Mouse (Mus musculus): Measurements from ENCODE around the gene Igf1r. TPM values are rescaled to one million over a fixed set of nuclear protein-coding genes. Genes with fewer than 3 reads are reported as not detected.

Gene Igf1r
- 36.5 and 36.6 TPM in 2 replicates for polyA plus RNA-seq (2016; fragmentation: Nextera tagmentation; extraction: Ambion mirVana)

DNA sequence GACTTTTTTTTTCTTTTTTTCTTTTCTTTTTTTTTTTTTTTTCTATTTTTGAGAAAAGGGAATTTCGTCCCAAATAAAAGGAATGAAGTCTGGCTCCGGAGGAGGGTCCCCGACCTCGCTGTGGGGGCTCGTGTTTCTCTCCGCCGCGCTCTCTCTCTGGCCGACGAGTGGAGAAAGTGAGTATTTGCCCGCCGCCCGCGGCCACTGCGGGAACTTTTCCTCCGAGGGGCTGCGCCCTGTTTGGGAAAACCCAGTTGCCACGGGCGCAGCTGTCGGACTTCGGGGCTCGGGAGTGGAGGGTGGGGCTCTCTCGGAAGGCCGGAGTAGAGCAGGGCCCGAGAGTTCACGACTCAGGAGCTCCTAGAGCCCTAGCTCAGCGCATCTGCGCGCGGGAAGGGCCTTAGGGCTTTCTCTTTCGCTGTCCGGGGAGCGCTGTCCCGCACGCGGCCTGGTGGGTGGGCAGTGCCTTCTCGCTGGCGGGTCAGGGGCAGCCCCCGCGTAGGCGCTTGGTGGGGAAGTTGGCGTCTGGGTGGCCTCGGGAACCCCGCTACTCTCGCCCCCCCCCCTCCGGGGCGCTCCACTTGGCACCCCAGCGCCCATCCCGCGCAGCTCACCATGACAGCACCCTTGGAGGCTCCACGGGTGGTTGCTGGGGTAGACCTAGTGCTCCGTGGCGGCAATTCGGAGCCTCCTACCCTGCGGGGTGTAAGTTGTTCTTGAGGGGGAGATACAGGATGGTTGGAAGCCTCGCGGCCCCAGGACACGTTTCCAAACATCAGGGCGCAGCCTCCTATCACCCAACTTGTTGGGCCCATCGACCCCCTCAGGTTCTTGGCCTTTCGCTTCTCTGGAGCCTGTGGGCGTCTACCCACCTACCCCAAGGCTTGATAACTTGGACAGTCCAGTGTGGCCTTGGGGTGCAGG lies at the start of gene Igf1r:
Gene Igf1r (plus strand): TSS at position 51 of the 924 bp plus-strand sequence.
- peak within 1 kb of the TSS; percentile 99 for H3K9ac ChIP-seq
- peak within 1 kb of the TSS; percentile 97 for H3K4me3 ChIP-seq
- under 1% methylated on average over 61 of the region's 62 CpGs for whole genome bisulfite sequencing
- no peaks in the 10 kb centered on the region for H3K27me3 ChIP-seq
- no peaks in the 10 kb centered on the region for H3K9me3 ChIP-seq
- peaks cover 28% of the 10 kb centered on the region; the same call in 1 of the 2 replicates for H3K4me1 ChIP-seq
- H3K27ac ChIP-seq, result peak within 1 kb of the TSS; percentile 100
- no peak for ATAC-seq (ENCODE audit: insufficient number of reproducible peaks, insufficient read depth, low FRiP score, low TSS enrichment)
- H3K36me3 ChIP-seq, result no peaks in the 10 kb centered on the region
- peak within 1 kb of the TSS; percentile 79 for H3K4me2 ChIP-seq (replicated peaks)

DNA sequence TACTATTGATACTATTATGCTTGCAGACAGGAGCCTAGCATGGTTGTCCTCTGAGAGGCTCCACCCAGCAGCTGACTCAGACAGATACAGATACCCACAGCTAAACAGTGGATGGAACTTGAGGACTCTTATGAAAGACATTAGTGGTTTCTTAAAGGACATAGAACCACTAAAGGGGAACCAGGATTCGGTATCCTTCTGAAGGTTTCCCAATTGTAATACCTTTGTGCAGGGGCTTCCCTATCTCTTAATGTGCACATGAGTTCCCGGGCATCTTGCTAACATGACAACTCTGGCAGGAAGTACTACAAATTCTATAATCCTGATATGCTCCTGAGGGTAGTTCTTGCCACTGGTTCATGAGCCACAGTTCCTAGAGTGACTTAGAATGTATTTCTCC lies 46.3 kb upstream of the Igf1r start:
- Histone ChIP-seq H3K4me1 (peaks cover 5% of the 10 kb centered on the region; the same call in 1 of the 2 replicates), H3K4me3 (no peak overlapping the region), H3K9me3 (no peaks in the 10 kb centered on the region), H3K9ac (no peak overlapping the region), H3K27ac (no peak overlapping the region), H3K27me3 (no peaks in the 10 kb centered on the region), H3K36me3 (no peaks in the 10 kb centered on the region), H3K4me2 (replicated peaks) (no peak overlapping the region)
- 86% methylated on average over 2 of the region's 2 CpGs for WGBS
- no peak for ATAC-seq (ENCODE audit: insufficient number of reproducible peaks, insufficient read depth, low FRiP score, low TSS enrichment)

DNA sequence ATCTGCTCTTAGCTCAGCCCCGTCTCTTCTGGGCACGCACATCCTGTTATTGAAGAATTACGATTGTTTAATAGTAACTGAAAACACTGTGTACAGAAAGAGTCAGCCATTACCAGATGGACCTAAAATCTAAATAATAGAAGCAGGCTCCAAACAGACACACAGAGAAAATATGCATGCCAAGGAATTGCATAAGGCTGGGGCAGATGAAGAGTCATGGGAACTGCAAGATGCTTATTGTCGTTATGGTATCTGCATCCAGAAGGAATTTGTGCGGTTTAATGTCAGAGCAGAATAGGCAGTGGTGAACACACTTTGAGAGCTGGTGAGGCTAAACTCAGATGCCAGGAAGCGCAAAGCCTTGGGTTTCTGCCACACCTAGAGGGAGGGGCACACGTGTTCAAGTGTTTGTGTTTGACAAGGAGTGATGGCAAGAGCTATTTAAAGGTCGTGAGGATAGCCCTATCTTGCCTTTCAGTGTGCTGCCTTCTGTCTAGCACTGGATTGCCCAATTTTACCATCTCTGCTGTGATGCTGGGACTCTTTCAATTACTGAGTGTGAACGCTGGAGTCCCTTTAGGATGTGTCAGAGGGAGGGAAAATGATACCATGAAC lies 44.7 kb upstream of the Igf1r start:
- Histone ChIP-seq H3K27me3 (no peaks in the 10 kb centered on the region), H3K9ac (no peak overlapping the region), H3K36me3 (no peaks in the 10 kb centered on the region), H3K4me2 (replicated peaks) (no peak overlapping the region), H3K4me3 (no peak overlapping the region), H3K4me1 (peaks cover 12% of the 10 kb centered on the region; the same call in 1 of the 2 replicates), H3K27ac (no peak overlapping the region), H3K9me3 (no peaks in the 10 kb centered on the region)
- no peak for ATAC-seq (ENCODE audit: insufficient number of reproducible peaks, insufficient read depth, low FRiP score, low TSS enrichment)
- WGBS, result 77% methylated on average over 9 of the region's 9 CpGs

DNA sequence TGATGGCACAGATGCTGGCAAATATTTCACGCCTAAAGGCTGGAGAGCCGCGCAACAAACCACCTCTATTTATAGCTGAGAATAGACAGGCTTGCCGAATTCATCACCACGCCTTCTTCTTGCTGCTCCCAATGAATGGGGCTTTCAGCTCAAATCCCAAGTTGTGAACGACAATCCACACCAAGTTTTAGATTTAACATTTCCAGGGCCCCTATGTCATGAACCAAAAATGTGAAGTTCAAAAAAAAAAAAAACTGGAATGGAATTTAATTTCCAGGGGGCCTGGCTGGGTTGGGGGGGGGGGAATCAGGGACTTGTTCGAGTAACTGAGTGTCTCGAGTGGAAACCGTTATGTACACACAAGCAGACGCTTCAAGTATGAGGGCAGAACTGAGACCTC lies 42.1 kb upstream of the Igf1r start:
- Histone ChIP-seq H3K36me3 (no peaks in the 10 kb centered on the region), H3K27ac (peak overlapping the region; percentile 90), H3K4me2 (replicated peaks) (peak overlapping the region; percentile 35), H3K27me3 (no peaks in the 10 kb centered on the region), H3K4me3 (no peak overlapping the region), H3K9ac (no peak overlapping the region; the same call in 1 of the 2 replicates), H3K9me3 (no peaks in the 10 kb centered on the region), H3K4me1 (peaks cover 12% of the 10 kb centered on the region; the same call in 1 of the 2 replicates)
- WGBS, result 11% methylated on average over 10 of the region's 10 CpGs
- 0 out of 2 replicates have a peak, but pooled peaks have one; percentile 41 for ATAC-seq (ENCODE audit: insufficient number of reproducible peaks, insufficient read depth, low FRiP score, low TSS enrichment)

DNA sequence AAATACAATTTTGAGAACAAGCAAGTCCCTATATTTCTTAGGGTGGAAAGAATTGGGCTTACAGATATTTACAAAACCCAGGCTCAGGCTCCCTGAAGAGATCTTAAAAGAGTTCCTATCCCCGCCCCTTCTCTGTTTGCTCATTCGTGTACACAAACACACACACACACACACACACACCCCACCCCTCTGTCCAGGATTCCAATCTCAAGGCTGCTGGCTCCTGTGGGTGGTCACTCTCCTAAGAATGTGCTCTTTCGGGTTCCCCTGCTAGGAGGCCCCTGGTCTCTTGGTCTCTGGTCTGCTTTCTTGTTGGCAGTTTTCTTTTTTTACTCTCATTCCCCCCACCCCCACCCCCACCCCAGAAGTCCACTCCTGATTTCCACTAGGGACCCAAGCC lies 41.7 kb upstream of the Igf1r start:
- WGBS, result 15% methylated on average over 3 of the region's 3 CpGs
- peak; percentile 64; the same call in 1 of the 2 replicates for ATAC-seq (ENCODE audit: insufficient number of reproducible peaks, insufficient read depth, low FRiP score, low TSS enrichment)

DNA sequence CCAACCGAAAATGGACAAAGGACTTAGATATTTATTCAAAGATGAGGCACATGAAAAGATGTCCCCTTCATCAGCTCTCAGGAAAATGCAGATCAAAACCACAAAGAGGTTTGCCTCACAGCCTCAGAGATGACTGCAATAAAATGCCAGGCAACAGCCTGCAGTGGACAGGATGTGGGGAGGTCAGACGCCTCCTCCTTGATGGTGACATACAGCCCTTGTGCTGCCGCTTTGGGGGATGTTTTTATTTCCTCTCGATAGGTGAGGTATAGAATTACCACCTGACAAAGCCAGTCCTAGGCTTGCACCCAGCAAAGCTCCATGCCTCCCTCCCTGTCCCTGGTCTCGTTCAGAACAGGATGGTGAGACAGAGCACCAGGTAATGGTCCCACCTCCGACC lies 40.8 kb upstream of the Igf1r start:
- peaks cover 12% of the 10 kb centered on the region; the same call in 1 of the 2 replicates for H3K4me1 ChIP-seq
- no peak overlapping the region for H3K4me3 ChIP-seq
- H3K9me3 ChIP-seq, result no peaks in the 10 kb centered on the region
- no peaks in the 10 kb centered on the region for H3K36me3 ChIP-seq
- H3K27me3 ChIP-seq, result no peaks in the 10 kb centered on the region
- no peak overlapping the region for H3K9ac ChIP-seq
- no peak overlapping the region for H3K27ac ChIP-seq
- no peak overlapping the region for H3K4me2 ChIP-seq (replicated peaks)
- no peak for ATAC-seq (ENCODE audit: insufficient number of reproducible peaks, insufficient read depth, low FRiP score, low TSS enrichment)
- WGBS, result 37% methylated on average over 6 of the region's 6 CpGs

More for the DNA sequence above, 41.7 kb upstream of the Igf1r start:
- H3K4me3 ChIP-seq, result no peak overlapping the region
- H3K27ac ChIP-seq, result peak overlapping the region; percentile 90
- H3K36me3 ChIP-seq, result no peaks in the 10 kb centered on the region
- peak overlapping the region; percentile 35 for H3K4me2 ChIP-seq (replicated peaks)
- no peaks in the 10 kb centered on the region for H3K9me3 ChIP-seq
- no peaks in the 10 kb centered on the region for H3K27me3 ChIP-seq
- H3K4me1 ChIP-seq, result peaks cover 12% of the 10 kb centered on the region; the same call in 1 of the 2 replicates
- no peak overlapping the region; the same call in 1 of the 2 replicates for H3K9ac ChIP-seq

DNA sequence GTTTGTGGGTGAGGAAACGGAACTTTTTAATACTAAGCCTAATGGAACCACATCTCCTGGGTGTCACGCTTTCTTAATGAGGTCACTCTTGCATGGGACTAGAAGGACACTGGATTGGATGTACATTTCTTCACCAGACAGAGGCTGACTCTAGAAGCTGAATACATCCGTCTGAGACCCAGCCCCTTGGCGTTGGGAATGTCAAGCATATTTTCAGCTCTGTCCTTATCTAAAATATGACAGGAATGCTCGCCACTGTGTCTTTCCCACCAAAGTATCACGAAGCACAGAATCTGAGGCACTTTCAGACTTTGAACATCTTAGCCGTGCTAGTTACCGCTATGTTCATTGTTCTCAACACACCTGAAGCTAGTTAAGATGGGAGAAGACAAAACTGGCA lies 35.7 kb upstream of the Igf1r start:
- 75% methylated on average over 8 of the region's 8 CpGs for WGBS
- Histone ChIP-seq H3K4me2 (replicated peaks) (no peak overlapping the region), H3K9ac (no peak overlapping the region), H3K4me1 (peaks cover 2% of the 10 kb centered on the region; the same call in 1 of the 2 replicates), H3K9me3 (no peaks in the 10 kb centered on the region), H3K4me3 (no peak overlapping the region), H3K27me3 (no peaks in the 10 kb centered on the region), H3K27ac (no peak overlapping the region), H3K36me3 (no peaks in the 10 kb centered on the region)
- ATAC-seq (ENCODE audit: insufficient number of reproducible peaks, insufficient read depth, low FRiP score, low TSS enrichment), result no peak

DNA sequence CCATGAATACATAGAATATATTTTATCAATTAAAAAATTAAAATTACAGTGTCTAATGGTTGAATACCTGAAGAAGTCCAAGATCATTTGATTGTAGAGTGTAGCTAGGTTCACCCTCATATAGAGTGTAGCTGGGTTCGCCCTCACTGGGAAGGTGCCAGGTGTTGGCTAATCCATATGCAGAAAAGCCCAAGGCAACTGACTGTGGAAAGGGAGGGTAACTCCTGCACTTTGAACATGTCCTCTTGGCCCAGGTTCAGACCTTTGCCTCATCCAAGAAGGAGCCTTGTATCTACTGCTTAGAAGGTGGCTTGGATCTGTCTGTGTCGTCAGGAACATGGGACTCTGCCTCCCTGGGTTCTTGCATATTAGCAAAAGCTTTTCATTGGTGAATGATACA lies 34.9 kb upstream of the Igf1r start:
- no peaks in the 10 kb centered on the region for H3K36me3 ChIP-seq
- no peaks in the 10 kb centered on the region for H3K9me3 ChIP-seq
- no peak overlapping the region for H3K4me2 ChIP-seq (replicated peaks)
- H3K27me3 ChIP-seq, result no peaks in the 10 kb centered on the region
- 91% methylated on average over 2 of the region's 2 CpGs for WGBS
- no peak overlapping the region for H3K27ac ChIP-seq
- no peaks in the 10 kb centered on the region for H3K4me1 ChIP-seq
- H3K4me3 ChIP-seq, result no peak overlapping the region
- H3K9ac ChIP-seq, result no peak overlapping the region
- ATAC-seq (ENCODE audit: insufficient number of reproducible peaks, insufficient read depth, low FRiP score, low TSS enrichment), result no peak

DNA sequence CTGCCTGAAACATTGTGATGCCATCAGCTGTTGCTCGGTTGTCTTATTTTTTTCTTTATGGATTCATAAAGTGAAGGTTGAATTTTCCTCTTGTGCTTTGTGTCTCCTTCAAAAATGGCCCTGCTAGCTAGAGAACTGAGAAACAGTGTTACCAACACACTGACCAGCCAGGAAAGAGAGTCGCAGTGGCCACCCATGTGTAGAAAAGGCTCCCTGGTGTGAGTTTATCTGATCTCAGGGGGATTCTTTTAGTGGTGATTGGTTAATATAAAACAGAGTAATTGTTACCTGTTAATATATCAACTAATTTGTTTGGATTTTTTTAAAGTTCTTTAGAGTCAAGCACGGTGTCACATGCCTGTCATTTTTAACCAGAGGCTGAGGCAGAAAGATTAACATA lies 33.2 kb upstream of the Igf1r start:
- ATAC-seq (ENCODE audit: insufficient number of reproducible peaks, insufficient read depth, low FRiP score, low TSS enrichment), result no peak
- H3K4me3 ChIP-seq, result no peak overlapping the region
- H3K9ac ChIP-seq, result no peak overlapping the region
- no peaks in the 10 kb centered on the region for H3K36me3 ChIP-seq
- H3K4me1 ChIP-seq, result no peaks in the 10 kb centered on the region
- no peaks in the 10 kb centered on the region for H3K27me3 ChIP-seq
- H3K4me2 ChIP-seq (replicated peaks), result no peak overlapping the region
- WGBS, result 65% methylated on average over 3 of the region's 3 CpGs
- no peaks in the 10 kb centered on the region for H3K9me3 ChIP-seq
- H3K27ac ChIP-seq, result no peak overlapping the region

DNA sequence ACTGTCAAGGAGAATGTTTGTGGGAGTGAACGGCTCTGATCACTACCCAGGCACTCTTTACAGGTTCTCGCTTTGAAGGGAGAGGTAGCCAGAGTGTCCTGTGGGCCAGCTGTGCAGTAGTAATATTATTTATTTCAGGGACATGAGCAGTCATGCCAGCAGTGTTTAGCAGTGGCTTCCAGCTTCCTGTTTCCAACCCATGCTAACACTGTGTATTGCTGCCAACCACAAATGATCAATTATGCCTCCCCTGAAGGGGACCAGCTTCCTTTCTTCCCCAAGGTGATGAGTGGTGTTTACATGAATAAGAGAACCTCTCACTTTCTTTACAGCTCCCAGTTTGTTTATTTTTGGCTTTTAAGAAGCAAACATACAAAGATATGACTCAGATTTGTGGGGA lies 28.4 kb upstream of the Igf1r start:
- ATAC-seq (ENCODE audit: insufficient number of reproducible peaks, insufficient read depth, low FRiP score, low TSS enrichment), result no peak
- Histone ChIP-seq H3K4me1 (no peaks in the 10 kb centered on the region), H3K27ac (no peak overlapping the region), H3K9me3 (no peaks in the 10 kb centered on the region), H3K4me3 (no peak overlapping the region), H3K36me3 (no peaks in the 10 kb centered on the region), H3K4me2 (replicated peaks) (no peak overlapping the region), H3K27me3 (no peaks in the 10 kb centered on the region), H3K9ac (no peak overlapping the region)
- WGBS, result 69% methylated on average over 2 of the region's 2 CpGs

DNA sequence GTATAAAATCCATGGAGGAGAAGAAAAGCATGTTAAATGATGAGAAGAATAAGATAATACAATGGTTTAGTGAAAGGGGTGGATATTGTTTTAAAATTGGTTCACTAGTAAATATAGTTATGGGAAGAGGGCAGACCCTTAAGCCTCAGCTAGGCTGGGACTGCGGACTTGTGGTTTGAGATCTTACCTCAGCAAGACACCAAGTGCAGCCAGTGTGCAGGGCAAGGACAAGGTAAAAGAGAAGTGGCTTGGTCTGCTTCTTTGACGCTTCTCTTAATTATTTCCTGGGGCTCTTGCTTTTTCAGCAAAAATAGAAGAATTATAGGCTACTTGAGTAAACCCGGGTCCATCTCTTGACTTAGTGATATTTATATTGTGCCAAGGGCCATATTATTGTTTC lies 22.5 kb upstream of the Igf1r start:
- no peak for ATAC-seq (ENCODE audit: insufficient number of reproducible peaks, insufficient read depth, low FRiP score, low TSS enrichment)
- H3K4me1 ChIP-seq, result no peaks in the 10 kb centered on the region

DNA sequence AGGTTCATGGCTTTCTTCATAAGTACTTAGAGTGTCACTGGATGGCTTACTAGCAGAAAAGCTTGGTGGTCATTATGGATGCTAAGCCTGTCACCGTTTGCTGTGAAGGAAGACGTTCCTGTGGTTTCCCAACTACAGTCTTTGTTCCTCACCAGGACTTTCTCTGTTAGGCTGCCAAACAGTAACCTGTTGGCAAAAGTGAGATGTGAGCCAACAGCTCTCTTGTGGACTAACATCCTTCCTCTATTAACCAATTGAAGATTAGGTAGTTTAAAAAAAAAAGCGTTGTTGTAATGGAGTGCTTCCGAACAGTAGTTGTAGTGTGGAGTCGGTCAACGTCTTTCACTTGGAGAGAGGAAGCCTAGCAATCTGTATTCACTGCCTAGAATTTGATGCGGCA lies 15.8 kb upstream of the Igf1r start:
- H3K4me2 ChIP-seq (replicated peaks), result no peak overlapping the region
- H3K9me3 ChIP-seq, result no peaks in the 10 kb centered on the region
- H3K27me3 ChIP-seq, result no peaks in the 10 kb centered on the region
- no peaks in the 10 kb centered on the region for H3K36me3 ChIP-seq
- no peak overlapping the region for H3K27ac ChIP-seq
- no peak for ATAC-seq (ENCODE audit: insufficient number of reproducible peaks, insufficient read depth, low FRiP score, low TSS enrichment)
- no peak overlapping the region for H3K9ac ChIP-seq
- WGBS, result 80% methylated on average over 7 of the region's 7 CpGs
- no peak overlapping the region for H3K4me3 ChIP-seq
- no peaks in the 10 kb centered on the region for H3K4me1 ChIP-seq

More for the DNA sequence above, 22.5 kb upstream of the Igf1r start:
- WGBS, result 74% methylated on average over 3 of the region's 3 CpGs
- H3K36me3 ChIP-seq, result no peaks in the 10 kb centered on the region
- H3K9ac ChIP-seq, result no peak overlapping the region
- H3K9me3 ChIP-seq, result no peaks in the 10 kb centered on the region
- H3K27me3 ChIP-seq, result no peaks in the 10 kb centered on the region
- H3K27ac ChIP-seq, result no peak overlapping the region
- H3K4me3 ChIP-seq, result no peak overlapping the region
- no peak overlapping the region for H3K4me2 ChIP-seq (replicated peaks)

Measured in embryonic facial prominence, embryonic 12.5 days (tissue).